Mouse (Mus musculus) embryonic facial prominence, embryonic 14.5 days (tissue): ENCODE data around the gene Hoxd9. TPM values are rescaled to one million over a fixed set of nuclear protein-coding genes. Genes with fewer than 3 reads are reported as not detected.
A peak's percentile ranks its signal among the peaks of the same experiment; 100 is the strongest.

ENCODE experiments used
- ATAC-seq: fragments of 200-750 bp; cut with Nextera tagmentation; 2 replicates; pipeline ENCODE4 v1.8.0; 2017; ENCODE audit warnings: low read depth, moderate number of reproducible peaks, moderate TSS enrichment
- DNase-seq: peaks from one replicate; pipeline ENCODE4 v3.0.0-alpha.2; 2015; ENCODE audit warnings: low spot score
- H3K27ac ChIP-seq: fragments of 300-500 bp; sonication (generic); replicated peaks from 2 replicates; pipeline ENCODE4 v1.5.1; 2014; ENCODE audit warnings: low read depth, mild to moderate bottlenecking, low read length, moderate library complexity
- H3K27me3 ChIP-seq: fragments of 300-500 bp; sonication (generic); replicated peaks from 2 replicates; pipeline ENCODE4 v1.6.1; 2014; ENCODE audit warnings: low read length; ENCODE audit not compliant: control insufficient read depth, insufficient read depth
- H3K36me3 ChIP-seq: fragments of 300-500 bp; sonication (generic); 2 replicates; pipeline ENCODE4 v1.6.1; 2014; ENCODE audit warnings: low read length, mixed read lengths; ENCODE audit not compliant: control insufficient read depth, insufficient read depth
- H3K4me1 ChIP-seq: fragments of 300-500 bp; sonication (generic); 2 replicates; pipeline ENCODE4 v1.6.1; 2014; ENCODE audit warnings: antibody characterized with exemption, low read length; ENCODE audit not compliant: control insufficient read depth, insufficient read depth
- H3K4me2 ChIP-seq: fragments of 300-500 bp; sonication (generic); 2 replicates; pipeline ENCODE4 v1.6.1; 2014; ENCODE audit warnings: low read depth, mild to moderate bottlenecking, low read length, moderate library complexity, mixed read lengths
- H3K4me3 ChIP-seq: fragments of 300-500 bp; sonication (generic); 2 replicates; pipeline ENCODE4 v1.5.1; 2014; ENCODE audit warnings: low read depth, mild to moderate bottlenecking, low read length
- H3K9ac ChIP-seq: fragments of 300-500 bp; sonication (generic); 2 replicates; pipeline ENCODE4 v1.6.1; 2014; ENCODE audit warnings: low read depth, mild to moderate bottlenecking, low read length, moderate library complexity, mixed read lengths
- H3K9me3 ChIP-seq: fragments of 300-500 bp; sonication (generic); 2 replicates; pipeline ENCODE4 v1.6.1; 2016; ENCODE audit warnings: low read length; ENCODE audit not compliant: control insufficient read depth
- WGBS: fragments of 180-500 bp; shearing (Covaris S2); extraction: QIAGEN DNeasy Blood & Tissue Kit; methylation state at CpG from one replicate; pipeline ENCODE4 v1.1.7; 2014; 5-methylcytosine and 5-hydroxymethylcytosine counted together
- polyA plus RNA-seq: library from polyadenylated mRNA; unstranded; fragments of >200 nt; fragmentation: Nextera tagmentation; extraction: Ambion mirVana; gene quantifications from 2 replicates; pipeline ENCODE4 v1.2.1, GENCODE M21; 2014

The Hoxd9 gene
- polyA plus RNA-seq, 1 experiment from 2014 or later: 2.0 TPM

GRCm38 (mm10) chr2:74739476-74739800 is 41.9 kb downstream of the Hoxd9 start:
- Histone ChIP-seq H3K9ac (no peak overlapping the region), H3K27me3 (peaks cover 98% of the 10 kb centered on the region), H3K4me2 (peak overlapping the region; percentile 35), H3K4me1 (no peaks in the 10 kb centered on the region; the same call in 1 of the 2 replicates), H3K27ac (no peak overlapping the region), H3K4me3 (no peak overlapping the region), H3K9me3 (no peaks in the 10 kb centered on the region), H3K36me3 (no peaks in the 10 kb centered on the region)
- ATAC-seq: no peak
- DNase-seq: no peak
- 10% methylated on average over 2 of the region's 2 CpGs for WGBS

- Histone ChIP-seq H3K27me3 (peaks cover 98% of the 10 kb centered on the region), H3K27ac (no peak overlapping the region), H3K36me3 (no peaks in the 10 kb centered on the region), H3K9ac (peak overlapping the region; percentile 2; the same call in 1 of the 2 replicates), H3K9me3 (no peaks in the 10 kb centered on the region), H3K4me3 (no peak overlapping the region; the same call in 1 of the 2 replicates), H3K4me1 (no peaks in the 10 kb centered on the region; the same call in 1 of the 2 replicates), H3K4me2 (peak overlapping the region; percentile 37)
- WGBS: 4% methylated on average over 14 of the region's 14 CpGs
- no peak for DNase-seq
- no peak for ATAC-seq
Observed at GRCm38 (mm10) chr2:74739869-74740268, 42.3 kb downstream of the Hoxd9 start.

GRCm38 (mm10) chr2:74740311-74741091 is 43.0 kb downstream of the Hoxd9 start:
- Histone ChIP-seq H3K27ac (no peak overlapping the region), H3K4me1 (no peaks in the 10 kb centered on the region; the same call in 1 of the 2 replicates), H3K4me3 (peak overlapping the region; percentile 15; the same call in 1 of the 2 replicates), H3K27me3 (peaks cover 98% of the 10 kb centered on the region), H3K4me2 (peak overlapping the region; percentile 37), H3K9ac (peak overlapping the region; percentile 2; the same call in 1 of the 2 replicates), H3K9me3 (no peaks in the 10 kb centered on the region), H3K36me3 (no peaks in the 10 kb centered on the region)
- DNase-seq (no peak), ATAC-seq (no peak)
- 3% methylated on average over 41 of the region's 43 CpGs for WGBS

- no peak overlapping the region for H3K27ac ChIP-seq
- DNase-seq: no peak
- ATAC-seq: no peak
- no peak overlapping the region for H3K4me2 ChIP-seq
- H3K4me3 ChIP-seq: no peak overlapping the region
- 29% methylated on average over 2 of the region's 3 CpGs for WGBS
- no peak overlapping the region for H3K9ac ChIP-seq
- H3K27me3 ChIP-seq: peaks cover 98% of the 10 kb centered on the region
- no peaks in the 10 kb centered on the region for H3K9me3 ChIP-seq
- H3K4me1 ChIP-seq: peaks cover 1% of the 10 kb centered on the region; the same call in 1 of the 2 replicates
- no peaks in the 10 kb centered on the region for H3K36me3 ChIP-seq
Observed at GRCm38 (mm10) chr2:74741252-74741978, 43.9 kb downstream of the Hoxd9 start.

- no peak overlapping the region for H3K4me3 ChIP-seq
Observed at GRCm38 (mm10) chr2:74741979-74742277, 44.4 kb downstream of the Hoxd9 start.

GRCm38 (mm10) chr2:74745540-74746297 is 48.2 kb downstream of the Hoxd9 start:
- H3K9me3 ChIP-seq: no peaks in the 10 kb centered on the region
- H3K4me1 ChIP-seq: peaks cover 12% of the 10 kb centered on the region; the same call in 1 of the 2 replicates
- peak overlapping the region; percentile 35; the same call in 1 of the 2 replicates for H3K4me2 ChIP-seq
- ATAC-seq (no peak), DNase-seq (no peak)
- H3K4me3 ChIP-seq: no peak overlapping the region
- 5% methylated on average over 6 of the region's 6 CpGs for WGBS
- H3K36me3 ChIP-seq: no peaks in the 10 kb centered on the region
- no peak overlapping the region; the same call in 1 of the 2 replicates for H3K27ac ChIP-seq
- H3K9ac ChIP-seq: peak overlapping the region; percentile 42; the same call in 1 of the 2 replicates
- peaks cover 98% of the 10 kb centered on the region for H3K27me3 ChIP-seq

More at GRCm38 (mm10) chr2:74741979-74742277, 44.4 kb downstream of the Hoxd9 start:
- peaks cover 5% of the 10 kb centered on the region; the same call in 1 of the 2 replicates for H3K4me1 ChIP-seq
- H3K9me3 ChIP-seq: no peaks in the 10 kb centered on the region
- H3K9ac ChIP-seq: no peak overlapping the region
- H3K36me3 ChIP-seq: no peaks in the 10 kb centered on the region
- peaks cover 98% of the 10 kb centered on the region for H3K27me3 ChIP-seq
- ATAC-seq (no peak), DNase-seq (no peak)
- H3K27ac ChIP-seq: no peak overlapping the region
- H3K4me2 ChIP-seq: no peak overlapping the region

- Histone ChIP-seq H3K27ac (no peak overlapping the region; the same call in 1 of the 2 replicates), H3K4me1 (peaks cover 12% of the 10 kb centered on the region; the same call in 1 of the 2 replicates), H3K4me2 (peak overlapping the region; percentile 35), H3K9me3 (no peaks in the 10 kb centered on the region), H3K36me3 (no peaks in the 10 kb centered on the region), H3K27me3 (peaks cover 100% of the 10 kb centered on the region), H3K4me3 (peak overlapping the region; percentile 23), H3K9ac (peak overlapping the region; percentile 42; the same call in 1 of the 2 replicates)
- ATAC-seq: no peak
- WGBS: under 1% methylated on average over 28 of the region's 58 CpGs
- no peak for DNase-seq
Observed at GRCm38 (mm10) chr2:74746298-74746921, 48.9 kb downstream of the Hoxd9 start.

- H3K4me1 ChIP-seq: peaks cover 12% of the 10 kb centered on the region; the same call in 1 of the 2 replicates
- DNase-seq (no peak), ATAC-seq (no peak)
- peaks cover 100% of the 10 kb centered on the region for H3K27me3 ChIP-seq
- H3K4me3 ChIP-seq: peak overlapping the region; percentile 23
- no peaks in the 10 kb centered on the region for H3K9me3 ChIP-seq
- peak overlapping the region; percentile 35; the same call in 1 of the 2 replicates for H3K4me2 ChIP-seq
- no peak overlapping the region; the same call in 1 of the 2 replicates for H3K27ac ChIP-seq
- WGBS: 8% methylated on average over 23 of the region's 24 CpGs
- H3K36me3 ChIP-seq: no peaks in the 10 kb centered on the region
- peak overlapping the region; percentile 42; the same call in 1 of the 2 replicates for H3K9ac ChIP-seq
Observed at GRCm38 (mm10) chr2:74747006-74747405, 49.5 kb downstream of the Hoxd9 start.
